Comparison of ENCODE assay signal across 21 mouse cellular contexts in the genomic region with DNA sequence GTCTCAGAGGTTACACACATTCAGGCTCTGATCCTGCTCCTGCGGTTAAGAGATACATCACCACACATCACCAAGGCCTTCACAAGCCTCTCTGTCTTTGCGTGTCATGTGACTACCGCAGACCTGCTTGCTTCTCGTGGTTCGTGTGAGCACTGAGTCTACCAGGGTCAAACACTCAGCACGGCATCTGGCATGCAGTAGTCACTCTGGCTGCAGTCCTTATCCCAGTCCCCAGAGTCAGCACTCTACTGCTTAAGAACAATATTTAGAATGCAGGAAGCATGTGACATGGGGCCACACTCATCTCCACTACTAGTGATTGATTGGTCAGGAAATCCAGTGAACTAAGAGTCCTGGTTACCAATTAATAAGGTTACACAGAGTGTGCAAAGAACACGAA. TPM values are rescaled to one million over a fixed set of nuclear protein-coding genes. Genes with fewer than 3 reads are reported as not detected.
DNase-seq lines count a peak whose midpoint lies in the region; ATAC-seq lines count a peak whose summit lies in the region.
"Had no signal": no experiment of that assay in that cellular context is flagged by ENCODE, and none has a peak within 500 bp of the region (broad histone marks: within the 10 kb centered on the region; RNA-seq: fewer than 3 reads in every experiment).

No protein-coding gene starts in this region.

- no peaks in the 10 kb centered on the region for H3K9me3 ChIP-seq in liver, embryonic 15.5 days (replicated peaks)
- H3K9me3 ChIP-seq: embryonic facial prominence, embryonic 12.5 days; heart, embryonic 15.5 days; midbrain, embryonic 10.5 days; neural tube, embryonic 15.5 days had no signal

- peak overlapping the region; percentile 85 for H3K27ac ChIP-seq in liver, embryonic 15.5 days (replicated peaks)
- H3K27ac ChIP-seq: embryonic facial prominence, embryonic 12.5 days; heart, embryonic 15.5 days; midbrain, embryonic 10.5 days; neural tube, embryonic 15.5 days had no signal

- no peaks in the 10 kb centered on the region for H3K36me3 ChIP-seq in liver, embryonic 15.5 days (replicated peaks)
- H3K36me3 ChIP-seq: embryonic facial prominence, embryonic 12.5 days; heart, embryonic 15.5 days; midbrain, embryonic 10.5 days; neural tube, embryonic 15.5 days had no signal

- no peak for ATAC-seq in liver, embryonic 15.5 days (ENCODE audit: insufficient read depth)
- ATAC-seq in monocyte, adult 5-6 weeks (replicated peaks; ENCODE audit: insufficient number of reproducible peaks, low FRiP score, low TSS enrichment, poor library complexity, severe bottlenecking), result no peak
- ATAC-seq: forebrain, postnatal 0 days; inflammation-experienced regulatory T-cells, adult 6 months had no signal

- H3K9ac ChIP-seq in liver, embryonic 15.5 days, result no peak overlapping the region
- H3K9ac ChIP-seq: embryonic facial prominence, embryonic 12.5 days; forebrain, postnatal 0 days; heart, embryonic 15.5 days; neural tube, embryonic 15.5 days had no signal

- intact Hi-C loops in heart, postnatal 36 days (cut with DNase I), result no loop called here

- H3K27me3 ChIP-seq in liver, embryonic 15.5 days, result no peaks in the 10 kb centered on the region
- H3K27me3 ChIP-seq: embryonic facial prominence, embryonic 12.5 days; heart, embryonic 15.5 days; neural tube, embryonic 15.5 days had no signal

- 30% methylated on average over 7 of the region's 7 CpGs for WGBS in liver, embryonic 15.5 days (ENCODE audit: insufficient replicate concordance)

- no peak overlapping the region for H3K4me3 ChIP-seq in liver, embryonic 15.5 days (replicated peaks)
- H3K4me3 ChIP-seq: embryonic facial prominence, embryonic 12.5 days; heart, embryonic 15.5 days; midbrain, embryonic 10.5 days; neural tube, embryonic 15.5 days had no signal

- DNase-seq in heart, adult 11 months, result peak; percentile 94
- DNase-seq in heart, postnatal 36 days, result no peak
- DNase-seq in lung, postnatal 25 days (ENCODE audit: low spot score), result peak; percentile 24
- DNase-seq in lung, postnatal 4 days, result no peak
- DNase-seq in embryo, embryonic 9.5 days (ENCODE audit: extremely low spot score), result peak; percentile 9
- DNase-seq in left cerebral cortex, adult 9 months (ENCODE audit: low spot score in 2 of 2), result no peak
- DNase-seq: adrenal gland, postnatal 14 days; cerebellum, adult 11-12 months; cerebellum, postnatal 25 days; forebrain, postnatal 0 days; heart, adult 18-20 months; kidney, postnatal 25 days; right cerebral cortex, postnatal 4 days; thymus, postnatal 36 days had no signal

- no peak overlapping the region for H3K4me2 ChIP-seq in liver, embryonic 15.5 days
- H3K4me2 ChIP-seq: embryonic facial prominence, embryonic 12.5 days; heart, embryonic 15.5 days; neural tube, embryonic 15.5 days had no signal

- peaks cover 68% of the 10 kb centered on the region for H3K4me1 ChIP-seq in liver, embryonic 15.5 days (replicated peaks)

RNA-seq across cellular contexts. Expression of a gene that starts 52.9 kb away (rescaled TPM):
- 10 to 100 TPM; 14.1 to 28.1 TPM for total RNA-seq in heart, postnatal 36 days (2021)
- 23.8 and 24.1 TPM in 2 replicates for polyA plus RNA-seq in liver, embryonic 15.5 days (2015; fragmentation: Nextera tagmentation; extraction: Ambion mirVana)
- not detected in 3 replicates for total RNA-seq in monocyte, adult 5-6 weeks (2017)
- polyA plus RNA-seq: inflammation-experienced regulatory T-cells, adult 6 months had no signal

Comparison
In these comparisons a context has a peak if more than half of its experiments do, and no peak if none do; other contexts are left out.
1. DNase-seq: peak in heart, adult 11 months (single experiment), lung, postnatal 25 days (single experiment) and embryo, embryonic 9.5 days (single experiment); none in heart, postnatal 36 days (0 of 2), lung, postnatal 4 days (0 of 2) and left cerebral cortex, adult 9 months (0 of 2).
2. RNA of a gene that starts 52.9 kb away (total RNA-seq): 14.1 to 28.1 TPM in heart, postnatal 36 days; not detected in monocyte, adult 5-6 weeks; every median in the first group is over 10 times any median in the second.